Mouse (Mus musculus) spleen, postnatal 0 days (tissue): ENCODE data around the gene Glt28d2. TPM values are rescaled to one million over a fixed set of nuclear protein-coding genes. Genes with fewer than 3 reads are reported as not detected.

Experiments
- polyA plus RNA-seq: library from polyadenylated mRNA; unstranded; fragments of >200 nt; fragmentation: Nextera tagmentation; extraction: Ambion mirVana; gene quantifications from 2 replicates; pipeline ENCODE4 v1.2.1, GENCODE M21; 2015

The Glt28d2 gene
- 0.08 and 0.18 TPM in 2 replicates for polyA plus RNA-seq

GRCm38 (mm10) chr3:85887239-85887827 lies at the start of gene Glt28d2, which contains the start of gene Gm37240:
TSS of gene Glt28d2 (minus strand) at chr3:85887516.
TSS of gene Gm37240 (minus strand) at chr3:85887518.

Other genes starting within 250 kb of the Glt28d2 start
- gene Fam160a1, start 70.2 kb downstream of the Glt28d2 start, polyA plus RNA-seq, result 0.17 TPM in 2 replicates
- 0.07 and 0.84 TPM in 2 replicates for gene Gm37240, start within 50 bp of the Glt28d2 start, polyA plus RNA-seq
- gene Sh3d19, start 83.6 kb upstream of the Glt28d2 start, polyA plus RNA-seq, result 5.1 and 7.1 TPM in 2 replicates
- gene Prss48, start 115.0 kb upstream of the Glt28d2 start, polyA plus RNA-seq, result not detected in 2 replicates